ENCODE assay signal across 21 mouse cellular contexts in the genomic region with DNA sequence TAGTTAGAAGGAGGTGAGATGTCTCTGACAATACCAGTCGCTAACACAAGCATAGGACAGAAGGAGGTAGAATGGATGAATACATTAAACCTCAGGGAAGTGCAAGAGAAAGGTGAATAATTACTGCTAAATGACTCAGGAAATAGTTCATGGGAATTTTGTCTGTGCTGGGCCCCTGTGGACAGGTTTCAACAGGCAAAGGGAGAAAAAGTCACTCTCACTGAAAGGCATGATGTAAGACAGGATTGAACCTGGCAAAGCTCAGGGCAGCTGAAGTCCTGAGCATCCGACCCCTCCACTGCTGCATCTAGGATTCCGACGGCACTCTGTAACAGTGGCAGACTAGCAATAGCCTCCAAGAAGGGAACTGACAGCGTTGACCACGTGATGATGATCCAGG. TPM values are rescaled to one million over a fixed set of nuclear protein-coding genes. Genes with fewer than 3 reads are reported as not detected.
"Had no signal": no experiment of that assay in that cellular context is flagged by ENCODE, and none has a peak within 500 bp of the region (broad histone marks: within the 10 kb centered on the region; RNA-seq: fewer than 3 reads in every experiment).

No protein-coding gene starts in this region.

- H3K27me3 ChIP-seq: midbrain, embryonic 13.5 days; neural tube, embryonic 13.5 days had no signal

- H3K9ac ChIP-seq: liver, embryonic 14.5 days; liver, postnatal 0 days; lung, embryonic 14.5 days; midbrain, embryonic 13.5 days; neural tube, embryonic 13.5 days had no signal

- H3K4me1 ChIP-seq: megakaryocyte, embryonic 14.5 days; midbrain, embryonic 10.5 days; midbrain, embryonic 13.5 days; neural tube, embryonic 13.5 days had no signal

- H3K4me2 ChIP-seq: liver, embryonic 11.5 days; lung, embryonic 14.5 days; midbrain, embryonic 13.5 days; neural tube, embryonic 13.5 days had no signal

- ATAC-seq: intestine, embryonic 16.5 days; liver, postnatal 0 days; lung, postnatal 0 days; midbrain, embryonic 13.5 days; midbrain, embryonic 16.5 days had no signal

- H3K9me3 ChIP-seq: midbrain, embryonic 10.5 days; midbrain, embryonic 13.5 days; neural tube, embryonic 13.5 days had no signal

- H3K27ac ChIP-seq: liver, embryonic 14.5 days; midbrain, embryonic 10.5 days; midbrain, embryonic 13.5 days; neural tube, embryonic 13.5 days had no signal

- DNase-seq: kidney, adult 18-20 months; kidney, adult 9 months; kidney, postnatal 14 days; kidney, postnatal 4 days; liver, postnatal 0 days; lung, embryonic 14.5 days; lung, postnatal 36 days; thymus, postnatal 36 days had no signal

- H3K4me3 ChIP-seq: megakaryocyte, embryonic 14.5 days; midbrain, embryonic 10.5 days; midbrain, embryonic 13.5 days; myocyte; neural tube, embryonic 13.5 days had no signal

- H3K36me3 ChIP-seq: midbrain, embryonic 10.5 days; midbrain, embryonic 13.5 days; neural tube, embryonic 13.5 days had no signal

RNA-seq across cellular contexts. Expression of gene Nhlh2, which starts 28.7 kb away (rescaled TPM):
- total RNA-seq: monocyte, adult 5-6 weeks had no signal
- polyA plus RNA-seq: liver, embryonic 14.5 days; liver, postnatal 0 days; lung, embryonic 14.5 days; lung, postnatal 0 days; spleen, adult 2 months; testis, adult 2 months had no signal

RNA-seq across cellular contexts. Expression of gene Casq2, which starts 47.6 kb away (rescaled TPM):
- total RNA-seq: monocyte, adult 5-6 weeks had no signal
- polyA plus RNA-seq: midbrain, embryonic 10.5 days had no signal
